Mouse (Mus musculus): Measurements from ENCODE around the gene Glrp1. TPM values are rescaled to one million over a fixed set of nuclear protein-coding genes. Genes with fewer than 3 reads are reported as not detected.

Glrp1 gene
- polyA plus RNA-seq, 1 experiment, result not detected

- no peaks in the 10 kb centered on the region for H3K27me3 ChIP-seq (ENCODE audit: control insufficient read depth, insufficient read depth, low read length)
- TF ChIP-seq POLR2A (IDR thresholded peaks at IDR 0.05; ENCODE audit: low read depth, low read length), result no peak
- no peak for TF ChIP-seq CTCF (IDR thresholded peaks at IDR 0.05; ENCODE audit: extremely low read depth, insufficient read depth, insufficient read length, insufficient replicate concordance)
- no peak for DNase-seq (ENCODE audit: low read depth in 1 of 2, low spot score in 2 of 2)
- no peaks in the 10 kb centered on the region for H3K36me3 ChIP-seq (ENCODE audit: control insufficient read depth, insufficient read depth, low read length)
- H3K4me3 ChIP-seq (ENCODE audit: extremely low read depth, insufficient read depth, insufficient read length), result no peak overlapping the region
- no peak overlapping the region for H3K27ac ChIP-seq (ENCODE audit: insufficient read depth, low read length)
- H3K4me1 ChIP-seq (ENCODE audit: control insufficient read depth, insufficient read depth, insufficient read length), result no peaks in the 10 kb centered on the region
- 96% methylated on average over 1 of the region's 1 CpGs for WGBS
Observed at GRCm38 (mm10) chr1:88502822-88503221, 7.0 kb downstream of the Glrp1 start.

- H3K36me3 ChIP-seq (ENCODE audit: control insufficient read depth, insufficient read depth, low read length), result no peaks in the 10 kb centered on the region
- H3K4me1 ChIP-seq (ENCODE audit: control insufficient read depth, insufficient read depth, insufficient read length), result no peaks in the 10 kb centered on the region
- WGBS, result 65% methylated on average over 11 of the region's 11 CpGs
- no peaks in the 10 kb centered on the region for H3K27me3 ChIP-seq (ENCODE audit: control insufficient read depth, insufficient read depth, low read length)
- no peak overlapping the region for H3K4me3 ChIP-seq (ENCODE audit: extremely low read depth, insufficient read depth, insufficient read length)
- no peak for TF ChIP-seq POLR2A (IDR thresholded peaks at IDR 0.05; ENCODE audit: low read depth, low read length)
- H3K27ac ChIP-seq (ENCODE audit: insufficient read depth, low read length), result no peak overlapping the region
- DNase-seq (ENCODE audit: low read depth in 1 of 2, low spot score in 2 of 2), result no peak
Observed at GRCm38 (mm10) chr1:88499230-88499737, 10.6 kb downstream of the Glrp1 start.

GRCm38 (mm10) chr1:88497407-88497806 is 12.5 kb downstream of the Glrp1 start:
- H3K27ac ChIP-seq (ENCODE audit: insufficient read depth, low read length), result no peak overlapping the region
- H3K4me3 ChIP-seq (ENCODE audit: extremely low read depth, insufficient read depth, insufficient read length), result no peak overlapping the region
- no peaks in the 10 kb centered on the region for H3K27me3 ChIP-seq (ENCODE audit: control insufficient read depth, insufficient read depth, low read length)
- TF ChIP-seq CTCF (IDR thresholded peaks at IDR 0.05; ENCODE audit: extremely low read depth, insufficient read depth, insufficient read length, insufficient replicate concordance), result no peak
- no peak for TF ChIP-seq POLR2A (IDR thresholded peaks at IDR 0.05; ENCODE audit: low read depth, low read length)
- H3K4me1 ChIP-seq (ENCODE audit: control insufficient read depth, insufficient read depth, insufficient read length), result no peaks in the 10 kb centered on the region
- 12% methylated on average over 3 of the region's 3 CpGs for WGBS
- DNase-seq (ENCODE audit: low read depth in 1 of 2, low spot score in 2 of 2), result no peak
- H3K36me3 ChIP-seq (ENCODE audit: control insufficient read depth, insufficient read depth, low read length), result no peaks in the 10 kb centered on the region

- Histone ChIP-seq H3K27me3 (ENCODE audit: control insufficient read depth, insufficient read depth, low read length) (no peaks in the 10 kb centered on the region), H3K36me3 (ENCODE audit: control insufficient read depth, insufficient read depth, low read length) (no peaks in the 10 kb centered on the region), H3K4me1 (ENCODE audit: control insufficient read depth, insufficient read depth, insufficient read length) (no peaks in the 10 kb centered on the region), H3K27ac (ENCODE audit: insufficient read depth, low read length) (no peak overlapping the region), H3K4me3 (ENCODE audit: extremely low read depth, insufficient read depth, insufficient read length) (no peak overlapping the region)
- 79% methylated on average over 3 of the region's 3 CpGs for WGBS
- DNase-seq (ENCODE audit: low read depth in 1 of 2, low spot score in 2 of 2), result no peak
- no peak for TF ChIP-seq POLR2A (IDR thresholded peaks at IDR 0.05; ENCODE audit: low read depth, low read length)
- TF ChIP-seq CTCF (IDR thresholded peaks at IDR 0.05; ENCODE audit: extremely low read depth, insufficient read depth, insufficient read length, insufficient replicate concordance), result no peak
Observed at GRCm38 (mm10) chr1:88492415-88492814, 17.5 kb downstream of the Glrp1 start.

GRCm38 (mm10) chr1:88491617-88492378 is 18.1 kb downstream of the Glrp1 start:
- TF ChIP-seq POLR2A (IDR thresholded peaks at IDR 0.05; ENCODE audit: low read depth, low read length) (no peak), CTCF (IDR thresholded peaks at IDR 0.05; ENCODE audit: extremely low read depth, insufficient read depth, insufficient read length, insufficient replicate concordance) (no peak)
- no peaks in the 10 kb centered on the region for H3K4me1 ChIP-seq (ENCODE audit: control insufficient read depth, insufficient read depth, insufficient read length)
- no peak for DNase-seq (ENCODE audit: low read depth in 1 of 2, low spot score in 2 of 2)
- no peaks in the 10 kb centered on the region for H3K36me3 ChIP-seq (ENCODE audit: control insufficient read depth, insufficient read depth, low read length)
- no peak overlapping the region for H3K27ac ChIP-seq (ENCODE audit: insufficient read depth, low read length)
- no peak overlapping the region for H3K4me3 ChIP-seq (ENCODE audit: extremely low read depth, insufficient read depth, insufficient read length)
- H3K27me3 ChIP-seq (ENCODE audit: control insufficient read depth, insufficient read depth, low read length), result no peaks in the 10 kb centered on the region
- 77% methylated on average over 17 of the region's 17 CpGs for WGBS

- no peak overlapping the region for H3K27ac ChIP-seq (ENCODE audit: insufficient read depth, low read length)
- 80% methylated on average over 10 of the region's 10 CpGs for WGBS
- H3K36me3 ChIP-seq (ENCODE audit: control insufficient read depth, insufficient read depth, low read length), result no peaks in the 10 kb centered on the region
- no peak overlapping the region for H3K4me3 ChIP-seq (ENCODE audit: extremely low read depth, insufficient read depth, insufficient read length)
- H3K27me3 ChIP-seq (ENCODE audit: control insufficient read depth, insufficient read depth, low read length), result no peaks in the 10 kb centered on the region
- no peak for TF ChIP-seq POLR2A (IDR thresholded peaks at IDR 0.05; ENCODE audit: low read depth, low read length)
- TF ChIP-seq CTCF (IDR thresholded peaks at IDR 0.05; ENCODE audit: extremely low read depth, insufficient read depth, insufficient read length, insufficient replicate concordance), result no peak
- no peaks in the 10 kb centered on the region for H3K4me1 ChIP-seq (ENCODE audit: control insufficient read depth, insufficient read depth, insufficient read length)
- no peak for DNase-seq (ENCODE audit: low read depth in 1 of 2, low spot score in 2 of 2)
Observed at GRCm38 (mm10) chr1:88490164-88490563, 19.7 kb downstream of the Glrp1 start.

GRCm38 (mm10) chr1:88488957-88489356 is 20.9 kb downstream of the Glrp1 start:
- no peaks in the 10 kb centered on the region for H3K27me3 ChIP-seq (ENCODE audit: control insufficient read depth, insufficient read depth, low read length)
- TF ChIP-seq CTCF (IDR thresholded peaks at IDR 0.05; ENCODE audit: extremely low read depth, insufficient read depth, insufficient read length, insufficient replicate concordance) (no peak), POLR2A (IDR thresholded peaks at IDR 0.05; ENCODE audit: low read depth, low read length) (no peak)
- no peaks in the 10 kb centered on the region for H3K4me1 ChIP-seq (ENCODE audit: control insufficient read depth, insufficient read depth, insufficient read length)
- H3K36me3 ChIP-seq (ENCODE audit: control insufficient read depth, insufficient read depth, low read length), result no peaks in the 10 kb centered on the region
- H3K4me3 ChIP-seq (ENCODE audit: extremely low read depth, insufficient read depth, insufficient read length), result no peak overlapping the region
- H3K27ac ChIP-seq (ENCODE audit: insufficient read depth, low read length), result no peak overlapping the region
- no peak for DNase-seq (ENCODE audit: low read depth in 1 of 2, low spot score in 2 of 2)
- WGBS, result 54% methylated on average over 4 of the region's 4 CpGs

All from spleen, adult 2 months (tissue).